Mouse (Mus musculus) gastrocnemius, adult 2 months (tissue): ENCODE results near the gene Scd2. TPM values are rescaled to one million over a fixed set of nuclear protein-coding genes. Genes with fewer than 3 reads are reported as not detected.

Source experiments
- DNase-seq: peaks from one replicate; pipeline ENCODE4 v3.0.0; 2022
- H3K27ac ChIP-seq: fragments of 200-600 bp; 2 replicates; pipeline ENCODE4 v1.8.1; 2022; ENCODE audit warnings: mild to moderate bottlenecking
- H3K4me3 ChIP-seq: fragments of 200-600 bp; 2 replicates; pipeline ENCODE4 v1.8.1; 2022; ENCODE audit warnings: mild to moderate bottlenecking, moderate library complexity
- CTCF ChIP-seq: fragments of 200-600 bp; IDR thresholded peaks from 2 replicates; pipeline ENCODE4 v1.8.1; 2022; ENCODE audit warnings: antibody characterized with exemption, mild to moderate bottlenecking, moderate library complexity
- intact Hi-C: fragments of 180-260 bp; cut with DNase I; formaldehyde crosslinking; loops from one replicate; pipeline ENCODE4 v1.15.1; 2025
- total RNA-seq, 2 experiments: library from RNA; stranded (reverse); gene quantifications; 2 replicates each; pipeline ENCODE4 v1.2.3; 2021

Gene Scd2
- total RNA-seq, 2 experiments from 2014 or later = 7.4 to 9.1 TPM

DNA sequence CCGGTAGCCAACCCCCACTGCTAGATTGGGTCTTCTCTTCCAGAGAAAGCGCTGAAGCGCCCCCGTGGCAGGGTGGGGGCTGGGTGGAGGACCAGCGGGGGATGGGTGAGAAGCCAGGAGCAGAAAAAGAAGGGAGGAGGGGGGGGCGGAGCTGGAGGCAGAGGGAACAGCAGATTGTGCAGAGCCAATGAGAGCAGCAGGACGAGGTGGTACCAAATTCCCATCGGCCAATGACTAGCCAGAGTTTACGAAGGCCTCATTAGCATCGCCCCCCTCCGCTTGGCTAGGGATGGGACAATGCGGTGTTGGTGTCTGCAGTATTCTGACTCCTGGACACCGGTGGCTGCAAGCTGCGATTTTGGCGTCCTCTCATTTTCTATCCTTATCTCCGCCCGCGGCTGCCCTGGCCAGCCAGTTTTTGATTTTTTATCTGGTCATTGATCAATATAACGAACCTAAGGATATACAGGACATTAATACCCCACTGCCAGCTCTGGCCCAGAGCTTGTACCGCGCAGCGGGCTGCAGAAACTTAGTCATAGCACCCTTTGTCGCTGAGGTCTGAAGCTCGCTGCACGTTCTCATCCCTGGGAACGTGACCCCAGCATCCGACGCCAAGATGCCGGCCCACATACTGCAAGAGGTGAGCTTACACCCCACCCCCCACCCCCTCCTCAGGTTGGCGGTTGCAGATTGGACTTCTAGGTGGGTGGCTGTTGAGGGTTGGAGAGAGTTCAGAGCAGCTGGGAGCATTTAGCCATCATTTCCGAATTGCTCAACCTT lies 486 bp downstream of the Scd2 start:
- peak; percentile 87 for DNase-seq
- intact Hi-C loops = loop anchor here (2.0 kb wide), 3 partner anchors 21 to 99 kb away; no protein-coding TSS in a partner anchor
- Histone ChIP-seq H3K27ac (peak overlapping the region; percentile 86), H3K4me3 (peak overlapping the region; percentile 79)
- TF ChIP-seq CTCF = no peak

DNA sequence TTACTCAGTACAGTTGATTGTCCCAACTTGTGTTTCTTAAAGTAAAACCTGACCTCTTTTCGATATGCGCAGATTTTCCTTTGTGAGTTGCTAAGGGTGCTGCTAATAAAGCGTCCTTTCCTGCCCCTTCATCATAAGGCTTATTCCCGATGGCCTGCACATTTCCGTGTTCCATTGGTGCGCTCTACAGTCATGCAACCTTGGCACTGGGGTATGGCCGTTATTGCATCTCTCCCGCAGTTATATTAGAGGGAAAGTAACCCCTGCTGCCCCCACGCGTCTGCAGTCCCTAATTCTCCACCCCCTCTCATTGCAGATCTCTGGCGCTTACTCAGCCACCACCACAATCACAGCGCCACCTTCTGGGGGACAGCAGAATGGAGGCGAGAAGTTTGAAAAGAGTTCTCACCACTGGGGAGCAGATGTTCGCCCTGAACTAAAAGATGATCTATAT lies 1.1 kb downstream of the Scd2 start:
- intact Hi-C loops = loop anchor here (1.0 to 2.0 kb wide), 4 partner anchors 20 to 100 kb away; no protein-coding TSS in a partner anchor
- peak overlapping the region; percentile 79 for H3K4me3 ChIP-seq
- H3K27ac ChIP-seq = peak overlapping the region; percentile 86
- DNase-seq = peak; percentile 85
- TF ChIP-seq CTCF = peak; percentile 89

- intact Hi-C loops = loop anchor here (1.0 to 2.0 kb wide), 4 partner anchors 20 to 100 kb away; no protein-coding TSS in a partner anchor
- TF ChIP-seq CTCF = no peak
- peak overlapping the region; percentile 86 for H3K27ac ChIP-seq
- DNase-seq = peak; percentile 57
- peak overlapping the region; percentile 79 for H3K4me3 ChIP-seq
Observed at GRCm38 (mm10) chr19:44295251-44295650, 1.8 kb downstream of the Scd2 start.

DNA sequence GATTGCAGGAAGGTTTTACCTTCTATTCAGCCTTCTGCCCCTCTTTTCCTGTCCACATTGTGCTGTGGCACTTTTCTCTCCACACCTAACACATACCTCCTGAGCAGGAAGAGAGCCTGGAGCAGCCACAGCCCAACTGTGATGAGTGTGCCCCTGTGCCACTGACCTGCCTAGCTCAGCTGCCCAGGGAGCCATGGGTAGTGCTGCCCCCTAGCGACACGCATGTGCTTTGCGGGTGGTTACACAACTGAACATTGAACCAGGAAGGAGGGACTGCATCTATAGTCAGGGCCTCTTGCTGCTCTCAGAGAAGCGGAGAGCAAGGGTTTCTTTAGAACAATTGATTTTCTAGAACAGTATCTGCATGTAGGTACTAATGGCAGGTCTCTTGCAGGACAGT lies 2.3 kb downstream of the Scd2 start:
- H3K4me3 ChIP-seq = peak overlapping the region; percentile 79
- H3K27ac ChIP-seq = peak overlapping the region; percentile 86
- intact Hi-C loops = loop anchor here (1.0 to 2.0 kb wide), 4 partner anchors 19 to 101 kb away; no protein-coding TSS in a partner anchor

DNA sequence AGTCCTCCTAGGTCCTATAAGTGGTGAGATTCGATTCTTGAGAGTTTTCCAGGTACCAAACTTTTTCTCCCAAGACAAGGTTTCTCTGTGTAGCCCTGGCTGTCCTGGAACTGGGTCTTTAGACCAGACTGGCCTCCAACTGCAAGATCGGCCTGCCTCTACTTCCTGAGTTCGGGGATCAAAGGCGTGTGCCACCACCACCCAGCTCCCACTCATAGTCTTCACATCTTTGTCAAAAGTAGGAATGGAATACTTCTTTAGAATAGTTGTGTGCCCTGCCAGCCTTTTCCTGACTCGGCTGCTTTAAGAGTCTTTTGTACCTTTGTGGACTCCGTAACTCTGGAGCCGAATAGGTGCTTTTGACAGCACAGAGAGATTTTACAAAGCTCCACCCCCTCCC lies 2.7 kb downstream of the Scd2 start:
- no peak for TF ChIP-seq CTCF
- no peak for DNase-seq
- Histone ChIP-seq H3K4me3 (peak overlapping the region; percentile 79), H3K27ac (peak overlapping the region; percentile 86)
- intact Hi-C loops = no loop called here

More for the DNA sequence above, 2.3 kb downstream of the Scd2 start:
- peak; percentile 88 for DNase-seq
- TF ChIP-seq CTCF = peak; percentile 99

GRCm38 (mm10) chr19:44297068-44297760 lies 3.7 kb downstream of the Scd2 start:
- no peak for TF ChIP-seq CTCF
- intact Hi-C loops = no loop called here

DNA sequence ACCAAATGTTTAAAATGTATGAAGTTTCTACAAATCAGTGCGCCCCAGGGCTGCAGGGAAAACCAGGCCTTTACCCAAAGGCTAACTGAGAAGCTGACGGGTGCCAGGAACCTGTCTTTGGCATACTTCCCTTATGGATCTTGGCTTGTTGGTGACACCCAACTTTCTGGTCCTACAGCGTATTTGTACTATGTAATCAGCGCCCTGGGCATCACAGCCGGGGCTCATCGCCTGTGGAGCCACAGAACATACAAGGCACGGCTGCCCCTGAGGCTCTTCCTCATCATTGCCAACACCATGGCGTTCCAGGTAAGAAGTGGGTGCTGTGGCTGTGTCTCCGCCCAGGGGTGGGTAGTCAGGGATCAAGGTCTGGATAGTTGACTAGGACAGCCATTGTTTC lies 4.4 kb downstream of the Scd2 start:
- no peak overlapping the region for H3K27ac ChIP-seq
- H3K4me3 ChIP-seq = peak overlapping the region; percentile 79
- no peak for DNase-seq
- intact Hi-C loops = no loop called here
- no peak for TF ChIP-seq CTCF

More at GRCm38 (mm10) chr19:44297068-44297760, 3.7 kb downstream of the Scd2 start:
- Histone ChIP-seq H3K4me3 (peak overlapping the region; percentile 79), H3K27ac (peak overlapping the region; percentile 35; the same call in 1 of the 2 replicates)
- no peak for DNase-seq

DNA sequence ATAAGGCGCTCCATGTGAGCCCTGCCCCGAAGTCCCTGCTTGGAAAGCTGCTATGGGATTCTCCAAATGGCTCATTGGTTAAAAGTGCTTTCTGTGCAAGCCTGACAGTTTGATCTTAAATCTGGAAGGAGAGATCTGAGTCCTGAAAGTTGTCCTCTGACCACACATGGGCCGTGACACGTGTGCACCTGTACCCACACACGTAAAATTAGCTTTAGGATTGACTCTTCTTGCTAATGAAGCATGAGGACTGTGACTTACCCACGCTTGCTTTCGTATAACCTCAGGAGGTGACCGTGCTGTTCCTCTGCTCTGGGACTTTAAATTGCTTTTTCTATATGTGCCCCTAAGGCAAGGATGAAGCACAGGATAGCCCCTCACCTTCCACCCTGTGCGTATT lies 5.6 kb downstream of the Scd2 start:
- intact Hi-C loops = no loop called here
- no peak for TF ChIP-seq CTCF
- DNase-seq = no peak
- no peak overlapping the region for H3K27ac ChIP-seq
- 0 out of 2 replicates have a peak overlapping the region, but pooled peaks have one; percentile 9 for H3K4me3 ChIP-seq

DNA sequence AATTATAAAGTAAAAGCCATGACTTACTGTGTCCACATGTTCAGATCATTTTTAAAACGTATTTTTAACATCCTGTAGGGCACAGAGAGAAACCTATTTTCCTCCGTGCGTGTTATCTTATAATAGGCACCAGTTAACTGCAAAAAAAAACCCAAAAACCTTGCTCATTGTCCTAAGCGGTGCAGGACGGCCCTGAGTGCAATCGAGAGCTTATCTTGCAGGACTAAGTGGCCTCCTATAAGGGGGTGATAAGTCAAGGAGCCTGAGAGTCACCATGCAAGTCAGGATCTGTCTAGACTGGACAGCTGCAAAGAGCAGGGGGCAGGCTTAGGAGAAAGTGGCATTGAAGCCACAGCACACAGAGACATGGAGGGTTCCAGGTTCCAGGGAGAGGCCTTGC lies 6.4 kb downstream of the Scd2 start:
- Histone ChIP-seq H3K27ac (no peak overlapping the region), H3K4me3 (no peak overlapping the region)
- intact Hi-C loops = no loop called here
- no peak for TF ChIP-seq CTCF
- no peak for DNase-seq

DNA sequence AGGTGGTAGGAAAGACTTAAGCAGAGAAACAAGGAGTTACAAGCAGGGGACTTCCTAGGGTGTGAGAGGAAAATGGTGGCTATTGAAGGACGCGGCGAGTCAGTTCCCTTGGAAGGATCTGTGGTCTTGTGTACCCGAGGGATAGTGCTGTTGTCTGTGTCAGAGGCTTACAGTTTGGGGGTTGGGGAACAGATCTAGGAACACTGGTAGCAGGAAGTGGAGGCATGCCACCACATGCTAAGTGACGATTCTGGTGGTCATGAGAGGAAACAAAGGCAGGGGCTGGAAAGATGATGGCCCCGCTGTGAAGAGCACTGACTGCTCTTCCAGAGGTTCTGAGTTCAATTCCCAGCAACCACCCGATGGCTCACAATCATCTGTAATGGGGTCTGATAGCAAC lies 7.0 kb downstream of the Scd2 start:
- intact Hi-C loops = no loop called here

GRCm38 (mm10) chr19:44301176-44301575 lies 7.7 kb downstream of the Scd2 start:
- no peak for TF ChIP-seq CTCF
- Histone ChIP-seq H3K27ac (peak overlapping the region; percentile 40; the same call in 1 of the 2 replicates), H3K4me3 (no peak overlapping the region)
- intact Hi-C loops = no loop called here
- peak; percentile 31 for DNase-seq

More for the DNA sequence above, 7.0 kb downstream of the Scd2 start:
- Histone ChIP-seq H3K4me3 (no peak overlapping the region), H3K27ac (no peak overlapping the region)
- DNase-seq = no peak
- TF ChIP-seq CTCF = no peak

GRCm38 (mm10) chr19:44301671-44302305 lies 8.3 kb downstream of the Scd2 start:
- no peak overlapping the region for H3K4me3 ChIP-seq
- no peak for TF ChIP-seq CTCF
- intact Hi-C loops = no loop called here
- peak overlapping the region; percentile 43; the same call in 1 of the 2 replicates for H3K27ac ChIP-seq
- DNase-seq = no peak

DNA sequence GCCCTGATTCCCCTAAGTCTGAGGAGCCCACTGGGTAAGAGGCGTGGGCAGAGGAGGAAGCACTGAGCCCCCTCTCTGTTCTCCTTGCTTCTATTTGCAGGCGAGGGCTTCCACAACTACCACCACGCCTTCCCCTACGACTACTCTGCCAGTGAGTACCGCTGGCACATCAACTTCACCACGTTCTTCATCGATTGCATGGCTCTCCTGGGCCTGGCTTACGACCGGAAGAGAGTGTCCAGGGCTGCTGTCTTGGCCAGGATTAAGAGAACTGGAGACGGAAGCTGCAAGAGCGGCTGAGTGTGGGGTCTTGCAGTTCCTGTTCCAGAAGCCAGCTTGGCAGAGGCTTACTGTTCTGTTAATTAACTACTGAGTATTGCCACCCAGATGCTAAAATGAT lies 9.4 kb downstream of the Scd2 start:
- no peak for TF ChIP-seq CTCF
- Histone ChIP-seq H3K27ac (peak overlapping the region; percentile 32), H3K4me3 (peak overlapping the region; percentile 19; the same call in 1 of the 2 replicates)
- DNase-seq = no peak
- intact Hi-C loops = no loop called here
